Mouse (Mus musculus) bone marrow, adult 2 months (tissue): ENCODE data around the gene Ppp1r26. TPM values are rescaled to one million over a fixed set of nuclear protein-coding genes. Genes with fewer than 3 reads are reported as not detected.

Experiments used
- H3K27ac ChIP-seq: fragments of 200-500 bp; 2 replicates; pipeline ENCODE4 v1.5.1; 2012; ENCODE audit warnings: low read depth, mild to moderate bottlenecking, control low read depth, inconsistent platforms, low read length; ENCODE audit not compliant: control insufficient read depth, poor library complexity, insufficient read depth
- H3K4me1 ChIP-seq: fragments of 200-500 bp; 2 replicates; pipeline ENCODE4 v1.6.1; 2011; ENCODE audit warnings: low read length; ENCODE audit not compliant: control insufficient read depth, insufficient read depth
- H3K4me3 ChIP-seq: fragments of 200-500 bp; replicated peaks from 2 replicates; pipeline ENCODE3; 2011; ENCODE audit warnings: mild to moderate bottlenecking, low read depth, low read length, control low read depth; ENCODE audit not compliant: control insufficient read depth
- CTCF ChIP-seq: fragments of 200-500 bp; IDR thresholded peaks from 2 replicates; pipeline ENCODE4 v1.5.1; 2011; ENCODE audit warnings: low read length, control low read depth; ENCODE audit not compliant: control insufficient read depth, insufficient read depth
- POLR2A ChIP-seq: fragments of 200-500 bp; IDR thresholded peaks from 2 replicates; pipeline ENCODE4 v1.6.1; 2011; ENCODE audit warnings: low read depth, mild to moderate bottlenecking, control low read depth, low read length, borderline replicate concordance; ENCODE audit not compliant: control insufficient read depth
- WGBS: fragments of 180-500 bp; shearing (Covaris S2); methylation state at CpG from one replicate; pipeline ENCODE4 v1.1.7; 2018; 5-methylcytosine and 5-hydroxymethylcytosine counted together
- polyA plus RNA-seq: library from polyadenylated mRNA; stranded (reverse); fragments of >200 nt; gene quantifications from 2 replicates; pipeline ENCODE4 v1.2.4, GENCODE M21; 2011; ENCODE audit warnings: low replicate concordance; ENCODE audit not compliant: missing spikeins, insufficient read depth, insufficient read length

Ppp1r26 gene
- polyA plus RNA-seq, 1 experiment: 0.45 TPM

DNA sequence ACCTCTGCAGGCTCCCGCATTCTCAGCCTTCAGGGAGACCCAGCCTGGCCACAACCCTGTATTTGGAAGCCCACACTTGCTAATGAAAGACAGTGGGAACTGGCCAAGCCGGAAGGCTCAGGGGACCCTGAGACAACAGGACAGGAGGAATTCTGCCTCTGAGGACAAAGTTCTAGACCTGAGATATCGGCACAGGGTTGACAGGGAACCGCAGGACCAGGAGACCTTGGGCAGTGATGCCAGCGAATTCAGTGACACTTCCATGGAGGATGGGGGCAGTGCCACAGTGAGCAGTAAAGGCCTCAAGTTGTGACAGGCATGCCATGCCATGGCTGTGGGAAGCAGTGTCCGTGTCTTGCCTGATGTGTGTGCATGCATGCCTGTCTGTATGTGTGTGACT lies 6.9 kb downstream of the Ppp1r26 start:
- 87% methylated on average over 6 of the region's 6 CpGs for WGBS
- TF ChIP-seq POLR2A: no peak
- TF ChIP-seq CTCF: no peak
- Histone ChIP-seq H3K4me1 (no peaks in the 10 kb centered on the region), H3K27ac (no peak overlapping the region), H3K4me3 (no peak overlapping the region)

GRCm38 (mm10) chr2:28456616-28457015 lies 10.0 kb downstream of the Ppp1r26 start:
- no peak overlapping the region for H3K4me3 ChIP-seq
- H3K27ac ChIP-seq: no peak overlapping the region
- 68% methylated on average over 1 of the region's 1 CpGs for WGBS
- TF ChIP-seq POLR2A (no peak), CTCF (no peak)
- no peaks in the 10 kb centered on the region for H3K4me1 ChIP-seq

DNA sequence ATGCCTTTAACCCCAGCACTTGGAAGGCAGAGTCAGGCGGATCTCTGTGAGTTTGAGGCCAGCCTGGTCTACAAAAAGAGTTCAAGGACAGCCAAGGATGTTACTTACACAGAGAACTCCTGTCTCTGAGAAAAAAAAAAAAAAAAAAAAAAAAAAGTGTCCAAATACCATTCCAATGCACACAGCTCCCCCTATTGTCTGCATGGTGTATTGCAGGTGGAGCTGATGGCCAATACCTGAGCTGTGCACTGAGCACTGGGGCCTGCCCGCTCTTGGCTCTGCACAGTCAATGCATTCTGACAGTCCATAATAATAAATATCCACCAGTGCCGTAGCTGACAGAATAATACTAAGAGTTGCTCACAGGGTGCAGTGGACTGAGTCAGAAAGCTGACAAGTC lies 17.3 kb downstream of the Ppp1r26 start:
- TF ChIP-seq CTCF (peak; percentile 64), POLR2A (no peak)
- H3K4me3 ChIP-seq: no peak overlapping the region
- no peaks in the 10 kb centered on the region; the same call in 1 of the 2 replicates for H3K4me1 ChIP-seq
- H3K27ac ChIP-seq: no peak overlapping the region
- 58% methylated on average over 3 of the region's 3 CpGs for WGBS

GRCm38 (mm10) chr2:28464919-28465318 lies 18.3 kb downstream of the Ppp1r26 start:
- TF ChIP-seq POLR2A (no peak), CTCF (no peak)
- no peak overlapping the region for H3K27ac ChIP-seq
- no peaks in the 10 kb centered on the region; the same call in 1 of the 2 replicates for H3K4me1 ChIP-seq
- no peak overlapping the region for H3K4me3 ChIP-seq
- WGBS: 79% methylated on average over 9 of the region's 9 CpGs

GRCm38 (mm10) chr2:28465836-28466518 lies 19.4 kb downstream of the Ppp1r26 start, which contains the start of gene 1700007K13Rik:
Gene 1700007K13Rik, minus strand, starts transcription at chr2:28466332.
- H3K4me3 ChIP-seq: no peak within 1 kb of the TSS

GRCm38 (mm10) chr2:28467860-28468485 lies 21.4 kb downstream of the Ppp1r26 start, which contains the start of gene Mrps2:
Gene Mrps2, plus strand, starts transcription at chr2:28468066.
- under 1% methylated on average over 52 of the region's 52 CpGs for WGBS
- no peak within 1 kb of the TSS for H3K27ac ChIP-seq

More at GRCm38 (mm10) chr2:28465836-28466518, 19.4 kb downstream of the Ppp1r26 start, which contains the start of gene 1700007K13Rik:
- no peaks in the 10 kb centered on the region; the same call in 1 of the 2 replicates for H3K4me1 ChIP-seq
- no peak for TF ChIP-seq POLR2A
- TF ChIP-seq CTCF: no peak
- 5% methylated on average over 25 of the region's 25 CpGs for WGBS
- no peak within 1 kb of the TSS for H3K27ac ChIP-seq

GRCm38 (mm10) chr2:28468486-28469225 lies 22.1 kb downstream of the Ppp1r26 start:
- WGBS: 49% methylated on average over 18 of the region's 18 CpGs
- no peak for TF ChIP-seq POLR2A
- TF ChIP-seq CTCF: no peak
- no peaks in the 10 kb centered on the region; the same call in 1 of the 2 replicates for H3K4me1 ChIP-seq
- no peak overlapping the region for H3K27ac ChIP-seq
- H3K4me3 ChIP-seq: peak overlapping the region; percentile 77

More at GRCm38 (mm10) chr2:28467860-28468485, 21.4 kb downstream of the Ppp1r26 start, which contains the start of gene Mrps2:
- Histone ChIP-seq H3K4me3 (peak within 1 kb of the TSS; percentile 77), H3K4me1 (no peaks in the 10 kb centered on the region; the same call in 1 of the 2 replicates)
- TF ChIP-seq POLR2A: peak; percentile 68; the same call in 1 of the 2 replicates
- peak; percentile 72 for TF ChIP-seq CTCF
